Mouse (Mus musculus): ENCODE measurements at regions not wholly inside any gene's neighbourhood (a gene's known extent, or its start where the extent isn't known, plus 50 kb on each side); places are given as distances from the start of the nearest gene placed in this dataset.

- TF ChIP-seq CTCF (IDR thresholded peaks at IDR 0.05; ENCODE audit: control insufficient read depth, insufficient read depth, low read length) (no peak), POLR2A (IDR thresholded peaks at IDR 0.05; ENCODE audit: borderline replicate concordance, control insufficient read depth, low read depth, low read length) (no peak)
Observed at GRCm38 (mm10) chr13:44558051-44558450, 171.2 kb upstream of the Jarid2 start.

Measured in bone marrow, adult 2 months (tissue).